Mouse (Mus musculus) fibroblast of lung, adult 2 months (primary cell): Measurements from ENCODE around the gene Rtp4.

ENCODE experiments used
- DNase-seq: peaks from one replicate; pipeline ENCODE4 v3.0.0-alpha.2; 2011; ENCODE audit warnings: low read depth

The Rtp4 gene

GRCm38 (mm10) chr16:23513401-23513800 is 6.7 kb upstream of the Rtp4 start:
- no peak for DNase-seq

- DNase-seq, result no peak
Measured at GRCm38 (mm10) chr16:23515766-23516165, 4.3 kb upstream of the Rtp4 start.

DNA sequence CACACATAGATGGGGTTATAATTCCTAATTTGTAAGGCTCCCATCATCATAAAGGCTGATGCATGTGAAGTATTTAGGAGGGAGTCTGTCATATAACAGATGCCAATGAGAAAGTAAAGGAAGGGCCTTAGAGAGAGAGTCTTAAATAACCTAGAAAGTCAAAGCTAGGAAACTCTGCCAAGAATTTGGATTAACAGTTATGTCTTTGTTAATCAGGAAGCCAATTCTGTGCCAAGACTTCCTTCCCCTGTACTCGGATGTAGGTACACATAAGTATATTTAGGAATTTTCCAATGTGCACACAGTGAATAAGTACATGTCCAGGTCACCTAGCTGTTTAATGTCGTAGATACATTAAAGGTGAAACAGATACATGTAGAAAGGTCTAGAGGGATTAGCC is 3.5 kb upstream of the Rtp4 start:
- DNase-seq, result no peak

DNA sequence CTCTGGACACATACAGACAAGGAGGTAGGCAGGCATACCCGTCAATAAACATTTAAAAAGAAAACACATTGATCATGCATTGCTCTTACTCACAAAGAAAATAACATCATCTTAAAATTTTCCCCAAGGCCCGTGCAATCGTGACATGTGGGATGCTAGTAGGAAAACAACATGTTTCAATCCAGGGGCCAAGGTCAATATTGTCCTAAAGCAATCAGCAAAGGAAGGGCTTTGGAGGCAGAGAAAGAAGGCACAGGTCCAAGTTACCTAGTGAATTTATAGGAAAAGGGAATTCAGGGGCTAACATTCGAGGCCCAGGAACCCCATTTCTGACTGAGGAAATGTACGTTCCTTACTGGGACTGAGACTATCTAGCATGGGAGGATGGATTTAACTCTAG is 2.9 kb upstream of the Rtp4 start:
- DNase-seq, result no peak

GRCm38 (mm10) chr16:23517754-23518566 is 2.1 kb upstream of the Rtp4 start:
- DNase-seq, result no peak

GRCm38 (mm10) chr16:23518567-23519369 is 1.3 kb upstream of the Rtp4 start:
- no peak for DNase-seq

DNA sequence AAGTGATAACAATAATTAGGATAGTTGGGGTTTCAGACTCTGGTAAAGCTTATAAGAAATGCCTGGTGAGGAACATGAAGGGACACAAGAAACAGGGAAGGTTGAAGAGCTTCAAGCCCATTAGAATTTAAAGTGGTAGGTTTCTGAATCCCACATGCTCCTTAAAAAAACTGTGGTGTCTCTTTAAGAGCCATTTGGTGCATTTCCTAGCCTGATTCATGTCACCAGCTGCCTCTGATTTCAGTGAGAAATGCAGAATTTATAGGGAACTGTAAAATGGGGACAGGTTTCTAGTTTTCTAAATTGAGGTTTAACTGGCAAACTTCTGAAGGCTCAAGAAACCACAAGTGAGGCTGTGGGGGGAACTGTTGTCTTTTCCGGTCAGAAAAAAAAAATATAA is 320 bp upstream of the Rtp4 start:
- DNase-seq, result no peak

- DNase-seq, result no peak
Measured at GRCm38 (mm10) chr16:23521092-23521491, 1.0 kb downstream of the Rtp4 start.

- no peak for DNase-seq
Measured at GRCm38 (mm10) chr16:23522081-23522480, 2.0 kb downstream of the Rtp4 start.

DNA sequence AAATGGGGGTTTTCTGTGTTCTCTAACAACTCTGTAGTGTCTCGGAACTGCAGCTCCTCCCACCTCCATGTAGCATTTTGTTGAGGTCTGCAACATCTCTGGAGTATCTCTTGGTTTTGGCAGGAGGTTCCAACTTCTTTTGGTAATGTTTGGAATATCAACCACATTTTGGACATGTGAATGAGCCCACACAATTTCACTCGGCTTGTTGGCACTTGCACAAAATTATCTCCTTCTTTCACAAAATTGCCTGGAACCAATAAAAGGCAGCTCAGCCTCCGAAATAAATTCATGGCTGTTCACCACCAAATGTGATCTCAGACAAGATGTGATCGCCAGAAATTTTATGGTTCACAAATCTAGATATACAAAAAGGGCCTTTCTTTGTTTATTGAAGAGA is 9.1 kb downstream of the Rtp4 start:
- DNase-seq, result no peak

DNA sequence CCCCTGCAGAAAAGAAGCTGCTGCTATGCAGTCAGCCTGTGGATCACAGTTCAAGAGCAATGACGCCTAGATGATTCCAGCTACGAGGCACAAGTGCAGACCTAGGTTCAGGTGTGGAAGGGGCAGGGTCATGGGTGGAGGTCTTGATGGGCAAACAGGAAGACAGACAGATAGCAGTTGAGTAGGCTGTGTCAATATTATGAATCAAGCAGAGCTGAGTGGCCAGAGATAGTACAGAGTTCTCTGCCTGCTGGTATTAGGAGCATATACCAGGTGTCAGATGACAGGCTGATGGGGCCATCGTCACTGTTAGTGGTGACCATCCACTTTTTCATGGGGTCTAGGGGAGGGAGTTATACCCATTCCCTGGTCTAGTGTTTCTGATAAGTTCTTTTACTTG is 13.6 kb downstream of the Rtp4 start:
- DNase-seq, result no peak

DNA sequence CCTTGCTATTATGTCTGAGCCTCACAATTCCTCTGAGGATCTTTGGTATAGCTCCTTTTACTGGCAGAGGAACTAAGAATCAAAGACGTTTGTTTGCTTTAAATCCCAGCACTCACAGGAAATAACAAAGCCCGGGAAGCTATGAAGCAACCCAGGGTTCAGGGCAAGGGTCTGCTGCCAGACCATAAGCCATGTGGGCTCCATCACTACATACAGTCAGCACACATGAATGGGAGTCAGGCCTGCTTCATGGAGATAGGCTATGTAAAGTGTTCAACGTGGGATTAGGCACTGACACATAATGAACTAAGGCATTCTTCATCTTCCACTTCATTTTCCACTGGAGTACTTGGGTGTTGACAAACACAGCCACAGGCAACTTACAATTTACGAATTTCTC is 21.0 kb downstream of the Rtp4 start:
- DNase-seq, result no peak

- DNase-seq, result no peak
Measured at GRCm38 (mm10) chr16:23542866-23543265, 22.8 kb downstream of the Rtp4 start.

DNA sequence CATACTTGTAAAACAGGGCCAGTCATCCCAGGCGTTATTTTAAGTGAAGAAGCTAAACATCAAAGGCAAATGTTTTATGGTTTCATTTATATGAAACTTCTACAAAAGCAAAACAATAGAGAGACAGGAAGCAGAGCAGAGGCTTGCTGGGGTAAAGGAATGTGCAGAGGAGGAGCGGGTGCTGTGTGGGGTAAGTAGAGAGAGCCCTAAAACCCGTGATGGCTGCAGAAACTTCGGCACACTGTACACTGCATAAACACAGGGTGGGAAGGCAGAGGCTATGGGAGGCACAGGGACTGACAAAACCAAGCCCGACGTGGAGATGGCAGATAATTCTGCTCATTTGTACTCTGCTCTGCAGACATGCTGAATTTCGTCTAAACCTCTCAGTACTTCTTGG is 24.3 kb downstream of the Rtp4 start:
- no peak for DNase-seq

DNA sequence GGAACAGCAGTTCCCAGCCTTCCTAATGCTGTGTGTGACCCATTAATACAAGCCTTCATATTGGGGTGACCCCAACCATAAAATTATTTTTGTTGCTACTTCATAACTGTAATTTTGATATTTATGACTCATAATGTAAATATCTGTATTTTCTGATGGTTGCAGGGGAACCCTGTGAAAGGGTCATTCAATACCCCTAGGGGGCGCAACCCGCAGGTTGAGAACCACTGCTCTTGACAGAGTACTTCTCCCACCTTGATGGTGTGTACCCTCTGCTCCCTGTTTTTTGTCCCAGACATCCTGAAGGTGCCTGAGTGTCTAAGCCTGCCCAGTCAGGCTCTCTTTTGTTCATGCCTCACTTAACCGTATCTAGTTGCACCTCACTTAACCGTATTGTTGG is 27.7 kb downstream of the Rtp4 start:
- no peak for DNase-seq

DNA sequence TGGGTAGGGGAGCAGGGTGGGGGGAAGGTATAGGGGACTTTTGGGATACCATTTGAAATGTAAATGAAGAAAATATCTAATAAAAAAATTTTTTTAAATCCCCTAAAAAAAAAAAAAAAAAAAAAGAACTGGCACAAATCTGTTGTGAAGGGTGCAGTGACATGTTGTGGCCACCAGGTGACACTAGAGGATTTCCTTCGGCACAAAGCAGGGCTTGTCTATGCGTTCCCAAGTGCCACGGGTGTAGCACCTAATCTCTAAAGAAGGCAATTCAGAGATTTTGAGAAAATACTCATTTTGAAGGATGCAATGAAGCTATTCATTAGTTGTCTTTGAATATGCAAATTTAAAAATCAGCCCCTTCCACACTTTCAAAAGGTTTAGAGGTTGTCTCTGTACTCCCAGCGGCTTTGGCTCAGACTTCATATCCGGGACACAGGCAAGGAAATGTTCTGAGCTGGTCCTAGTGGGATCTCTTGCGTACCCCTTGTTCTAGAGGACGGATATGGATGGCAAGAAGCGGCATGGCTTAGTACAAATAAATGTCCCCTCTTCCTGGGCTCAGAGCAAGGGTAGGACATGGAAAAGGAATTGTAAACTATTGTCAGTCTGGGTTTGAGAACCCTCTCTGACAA is 30.4 kb downstream of the Rtp4 start:
- DNase-seq, result no peak

DNA sequence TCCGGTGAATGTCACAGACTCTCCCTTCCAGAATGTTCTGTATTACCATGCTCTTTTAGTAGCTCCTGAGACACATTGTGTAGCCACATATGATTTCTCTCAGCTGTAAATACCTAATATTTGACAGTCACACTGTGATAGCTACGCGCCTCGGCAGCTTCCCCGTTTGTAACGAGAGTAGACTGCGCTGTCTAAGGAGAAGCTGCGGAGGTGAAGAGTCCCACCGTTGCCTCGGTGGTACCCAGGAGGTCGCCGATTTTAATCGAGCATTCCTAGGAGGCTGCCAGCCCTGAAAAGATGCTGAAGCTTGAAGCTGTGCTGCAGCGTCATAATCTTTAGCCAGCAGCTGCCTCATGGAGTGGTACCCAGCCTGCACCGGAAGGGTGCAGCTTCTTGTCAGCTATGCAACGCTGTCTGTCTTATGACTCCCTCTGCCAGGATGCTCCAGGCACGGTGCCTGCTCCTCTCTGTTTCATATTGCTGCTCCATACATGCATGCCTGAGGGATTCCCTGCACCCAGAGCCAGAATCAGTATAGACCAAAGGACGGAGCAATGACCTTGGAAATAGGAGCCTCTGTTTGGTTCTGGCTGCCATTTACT is 31.0 kb downstream of the Rtp4 start:
- no peak for DNase-seq

DNA sequence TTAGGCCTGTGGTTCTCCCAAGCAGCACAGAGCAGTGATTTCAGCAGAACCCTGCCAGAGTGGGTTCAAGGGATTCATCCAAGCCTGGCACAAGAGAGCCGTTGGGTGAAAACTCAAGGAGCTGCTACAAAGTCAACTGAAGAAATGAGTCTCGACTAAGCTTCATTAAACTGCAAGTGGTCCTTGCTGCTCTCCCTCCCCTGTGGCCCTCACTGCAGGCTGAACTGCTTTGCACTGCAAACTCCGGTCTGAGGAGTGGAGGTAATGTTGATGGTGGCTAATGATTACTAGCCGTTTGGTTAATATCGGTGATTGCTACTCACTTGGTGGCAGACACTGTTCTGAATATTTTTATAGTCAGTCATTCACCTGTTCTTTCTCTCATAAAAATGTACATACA is 34.6 kb downstream of the Rtp4 start:
- DNase-seq, result no peak

GRCm38 (mm10) chr16:23557195-23557594 is 37.1 kb downstream of the Rtp4 start:
- DNase-seq, result no peak

DNA sequence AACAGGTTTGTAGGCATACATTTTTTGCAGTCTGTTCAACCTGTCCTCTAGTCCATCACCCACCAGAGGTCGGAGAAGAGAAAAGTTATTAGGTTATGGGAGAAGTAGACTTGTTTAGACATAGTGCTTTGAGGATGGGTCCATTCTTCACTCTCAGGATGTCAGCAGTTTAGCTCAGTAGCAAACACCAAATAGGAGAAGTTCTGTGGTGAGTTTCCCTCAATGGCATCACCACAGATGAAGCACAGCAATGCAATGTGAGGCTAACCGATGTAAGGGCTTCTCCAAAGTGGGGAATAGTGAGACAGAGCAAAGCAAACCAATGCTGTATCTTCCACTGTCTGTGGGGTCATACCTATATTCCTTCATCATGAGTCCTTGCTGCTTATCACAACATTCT is 37.6 kb downstream of the Rtp4 start:
- DNase-seq, result no peak

DNA sequence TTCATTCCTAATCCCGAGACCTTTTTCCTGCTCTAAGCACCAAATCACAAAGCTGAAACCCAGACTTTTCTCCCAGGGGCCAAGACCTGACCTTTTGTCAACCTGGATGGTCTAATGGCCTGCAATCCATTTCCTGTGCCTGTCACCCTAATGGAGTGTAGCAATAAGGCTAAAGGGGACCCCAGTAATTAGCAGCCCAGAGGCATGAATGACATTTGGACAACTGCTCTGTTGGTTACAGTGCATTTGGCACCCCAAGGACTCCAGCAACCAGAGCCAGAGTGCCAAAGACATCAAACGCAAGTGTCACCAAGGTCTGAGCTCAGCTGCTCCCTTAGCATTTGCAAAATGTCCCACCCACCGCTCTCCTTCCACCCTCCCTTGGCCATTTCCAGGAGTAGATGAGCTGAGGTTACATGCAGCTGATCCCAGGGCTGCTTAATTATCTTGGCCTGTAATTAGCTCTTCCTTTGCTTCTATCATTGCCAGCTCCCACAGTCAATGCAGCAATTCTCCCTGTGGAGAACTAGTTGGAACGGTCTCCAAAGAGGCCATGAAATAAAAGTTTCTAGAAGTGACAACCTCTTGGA is 48.4 kb downstream of the Rtp4 start:
- DNase-seq, result no peak

DNA sequence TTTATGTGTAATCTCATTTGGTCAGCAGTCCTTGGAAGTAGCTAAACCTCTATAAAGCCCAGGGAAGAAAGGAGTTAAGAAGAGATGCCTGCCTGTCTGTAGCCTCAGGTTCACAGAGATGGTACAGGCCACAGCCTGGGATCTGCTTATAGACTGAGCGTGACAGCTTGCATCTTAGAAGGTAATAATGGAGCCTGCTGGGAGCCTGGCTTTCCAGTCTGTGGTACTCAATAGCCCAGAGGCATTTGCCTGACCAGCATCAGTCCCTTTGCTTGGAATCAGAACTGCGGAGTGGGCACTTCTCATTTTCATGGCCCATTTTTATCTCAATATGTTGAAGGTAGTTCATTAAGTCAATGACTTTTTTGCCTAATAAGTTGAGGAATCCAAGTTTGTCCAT is 54.5 kb downstream of the Rtp4 start:
- DNase-seq, result no peak
